Mouse (Mus musculus): ENCODE measurements around the gene Clspn.

DNA sequence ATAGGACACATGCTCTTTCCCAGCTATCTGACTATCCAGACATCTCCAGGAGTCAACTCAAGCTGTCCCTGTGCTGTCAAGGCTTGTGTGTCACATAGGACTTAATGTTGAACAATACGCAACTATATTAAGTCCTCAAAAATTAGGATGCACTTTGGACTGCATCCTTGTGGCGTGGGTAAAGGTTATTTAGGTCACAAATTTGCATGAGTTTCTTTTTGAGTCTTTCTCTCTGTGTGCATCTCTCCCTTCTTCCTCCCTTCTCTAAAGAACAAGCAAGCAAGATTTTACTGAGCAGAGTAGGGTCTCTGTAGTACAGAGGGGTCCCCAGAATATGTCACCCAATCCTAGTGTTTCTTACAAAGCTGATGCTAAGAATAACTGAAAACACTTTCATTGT is 10.6 kb upstream of the Clspn start:
- TF ChIP-seq CTCF (IDR thresholded peaks at IDR 0.05; ENCODE audit: low read depth) (no peak), EP300 (IDR thresholded peaks at IDR 0.05; ENCODE audit: low read depth) (no peak)

All from liver, embryonic 14.5 days (tissue).